Mouse (Mus musculus): Measurements from ENCODE around the gene Runx2.

Gene Runx2

DNA sequence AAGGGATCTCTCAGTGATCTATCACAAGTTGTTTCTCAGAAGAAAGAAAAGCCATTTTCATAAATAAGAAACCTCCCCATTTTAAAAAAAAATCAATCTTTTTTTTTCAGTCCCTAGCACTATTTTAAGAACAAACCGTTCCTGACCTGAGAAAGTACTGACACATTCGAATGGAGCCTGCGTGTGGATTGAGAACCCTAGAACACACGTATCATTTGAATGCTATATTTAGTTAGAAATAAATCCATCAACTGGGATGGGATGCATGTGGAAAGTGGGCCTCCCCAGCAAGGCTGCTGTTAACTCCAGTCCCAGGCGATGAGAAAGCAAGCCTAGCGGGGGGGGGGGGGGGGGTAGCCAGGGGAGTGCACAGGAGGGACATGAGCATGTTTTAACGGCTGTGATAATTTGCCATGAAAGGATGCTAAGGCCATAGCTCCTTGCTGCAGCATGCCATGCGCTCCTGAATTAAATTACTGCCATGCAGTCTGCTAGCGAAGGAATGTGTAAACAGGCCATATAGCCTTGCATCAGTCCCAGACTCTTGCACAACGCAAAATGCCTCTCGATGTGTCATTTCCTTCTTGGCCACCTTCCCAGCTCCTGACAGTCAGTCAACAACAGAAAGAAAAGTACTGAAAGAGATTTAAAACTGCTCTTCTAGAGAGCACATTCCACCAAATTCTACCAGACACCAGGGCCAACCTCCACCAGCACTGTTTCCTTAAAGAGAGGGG, 104.9 kb downstream of the Runx2 start:
- DNase-seq, result no peak

DNA sequence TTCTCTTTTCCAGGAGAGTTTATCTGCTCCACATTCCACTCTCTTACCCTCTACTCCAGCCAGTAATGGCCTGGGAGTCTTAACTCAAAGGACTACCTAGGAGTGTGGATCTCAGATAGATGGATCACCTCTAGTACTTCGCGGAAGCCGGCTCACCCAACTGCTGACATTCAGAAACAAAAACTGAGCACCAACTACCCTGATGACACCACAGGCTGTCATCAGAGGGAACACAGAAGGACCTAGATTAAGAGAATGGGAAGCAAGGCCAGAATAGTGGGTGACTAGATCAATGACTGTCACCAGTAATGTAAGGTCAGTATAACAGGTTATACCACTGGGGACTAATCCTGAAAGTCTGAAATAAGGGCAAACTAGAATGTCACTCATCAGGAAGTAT, 106.6 kb downstream of the Runx2 start:
- no peak for DNase-seq

DNA sequence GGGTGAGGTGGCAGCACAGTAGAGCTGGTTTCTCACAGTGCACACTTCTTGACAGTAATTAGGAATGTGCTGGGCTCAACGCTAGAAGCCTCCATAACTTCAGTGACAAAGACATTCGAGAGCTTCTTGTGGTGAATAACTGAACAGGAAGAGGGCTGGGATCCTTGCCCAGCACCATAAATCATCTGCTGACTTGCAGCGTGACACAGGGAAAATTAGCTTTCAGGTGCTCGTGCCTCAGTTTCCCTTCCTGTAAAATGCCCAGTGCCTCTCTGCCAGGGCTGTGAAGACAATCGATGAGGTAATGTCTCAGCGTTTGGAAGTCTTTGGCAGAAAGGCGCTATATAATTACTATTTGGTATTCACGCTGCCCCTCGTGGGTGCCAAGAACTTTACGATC, 108.1 kb downstream of the Runx2 start:
- no peak for DNase-seq

DNA sequence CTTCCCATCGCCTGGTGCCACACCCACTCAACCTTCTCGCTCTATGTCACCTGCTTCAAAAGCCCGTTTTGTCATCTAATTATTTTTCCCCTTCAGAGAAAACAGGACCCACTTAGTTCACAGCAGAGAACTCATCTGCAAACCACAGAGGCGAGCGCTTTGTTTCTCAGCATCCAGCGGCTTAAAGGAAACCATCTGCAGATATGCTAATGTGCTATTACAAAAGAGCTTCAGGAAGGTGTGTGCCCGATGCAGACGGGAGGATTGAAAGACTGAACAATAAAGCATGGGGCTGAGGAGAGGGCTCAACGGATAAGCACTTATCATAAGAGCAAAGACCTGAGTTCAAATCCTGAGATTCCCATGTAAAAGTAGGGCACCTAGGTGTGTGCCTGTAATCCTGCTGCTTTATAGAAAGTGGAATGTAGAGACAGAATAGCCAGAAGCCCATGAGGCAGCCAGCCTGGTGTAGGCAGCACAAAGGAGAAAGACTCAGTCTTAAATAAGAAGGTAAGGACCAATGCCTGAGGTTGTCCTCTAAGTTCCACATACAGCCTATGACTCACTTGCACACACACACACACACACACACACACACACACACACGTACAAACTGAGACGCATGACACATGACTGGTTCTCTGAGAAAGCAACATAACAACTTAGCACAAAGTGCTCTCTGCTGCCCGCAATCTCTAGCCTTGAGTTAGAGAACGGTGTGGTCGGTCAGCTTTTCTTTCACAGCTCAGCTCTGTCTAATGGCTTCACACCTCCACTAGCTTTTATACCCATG, 111.9 kb downstream of the Runx2 start:
- DNase-seq, result peak; percentile 41

DNA sequence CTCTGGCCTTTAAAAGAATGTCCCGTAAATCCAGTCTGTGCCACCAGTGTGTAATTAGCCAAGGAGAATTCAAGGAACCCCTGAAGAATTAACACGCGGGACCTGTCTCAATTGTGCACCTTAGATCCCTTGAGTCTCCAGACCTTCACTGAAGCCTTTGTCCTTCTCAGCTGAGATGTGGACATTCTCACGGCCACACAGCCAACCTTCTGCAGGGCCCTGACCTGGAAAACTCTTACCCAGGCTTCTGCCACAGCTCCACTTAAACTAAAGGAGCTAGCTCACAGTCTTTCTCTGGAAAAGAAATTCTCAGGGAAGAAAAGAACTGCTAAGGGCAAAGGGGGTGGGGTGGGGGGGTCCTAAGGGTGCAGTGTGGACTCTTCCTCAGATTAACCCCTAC, 113.1 kb downstream of the Runx2 start:
- no peak for DNase-seq

DNA sequence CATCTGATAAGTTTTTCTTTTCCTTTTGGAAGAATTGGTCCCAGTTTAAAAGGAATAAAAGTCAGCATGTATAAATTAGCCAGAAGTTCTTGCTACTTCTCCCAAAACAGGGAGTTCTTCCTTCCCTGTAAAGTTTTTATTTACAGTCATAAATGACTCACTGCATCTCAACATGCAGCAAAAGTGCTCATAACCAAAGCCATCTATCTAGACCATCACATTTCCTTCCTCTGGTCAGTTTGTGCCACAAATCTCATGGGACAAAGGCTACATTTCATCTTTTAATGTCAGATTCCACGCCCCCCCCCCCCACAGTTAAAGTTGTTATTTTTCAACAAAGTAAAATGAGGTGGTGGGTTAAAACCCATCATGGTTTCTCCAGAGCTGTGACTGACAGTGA, 114.3 kb downstream of the Runx2 start:
- no peak for DNase-seq

DNA sequence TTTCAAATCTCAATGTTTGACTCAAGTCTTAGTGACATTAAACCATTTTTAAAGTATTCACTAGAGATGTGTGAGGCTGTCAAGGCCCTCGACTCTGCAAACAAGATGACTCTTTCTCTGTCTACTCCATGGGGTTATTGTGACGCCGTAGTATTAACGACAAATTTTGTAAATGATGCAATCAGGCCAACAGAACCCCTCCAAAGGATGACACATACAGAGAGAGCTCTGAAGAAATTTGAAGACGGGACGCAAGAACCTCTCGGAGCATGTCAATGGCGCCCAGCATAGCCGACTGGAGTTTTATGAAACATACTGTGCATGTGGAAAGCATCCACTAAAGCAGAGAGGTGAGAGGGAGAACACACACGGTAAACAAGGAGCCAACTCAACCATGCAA, 117.5 kb downstream of the Runx2 start:
- DNase-seq, result no peak

DNA sequence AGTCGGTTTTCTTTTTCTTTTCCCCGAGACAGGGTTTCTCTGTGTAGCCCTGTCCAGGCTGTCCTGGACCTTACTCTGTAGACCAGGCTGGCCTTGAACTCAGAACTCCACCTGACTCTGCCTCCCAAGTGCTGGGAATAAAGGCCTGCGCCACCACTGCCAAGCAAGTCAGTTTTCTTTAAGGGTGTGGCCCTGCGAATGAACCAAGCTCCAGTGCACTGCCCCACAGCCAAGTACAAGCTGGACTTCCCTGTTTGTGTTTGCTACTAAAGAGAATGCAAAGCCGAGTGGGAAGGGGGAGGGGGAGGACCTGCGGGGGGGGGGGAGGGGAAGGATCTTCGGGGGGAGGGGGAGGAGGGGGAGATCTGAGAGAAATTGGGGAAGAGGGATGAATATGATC, 121.0 kb downstream of the Runx2 start:
- DNase-seq, result no peak

DNA sequence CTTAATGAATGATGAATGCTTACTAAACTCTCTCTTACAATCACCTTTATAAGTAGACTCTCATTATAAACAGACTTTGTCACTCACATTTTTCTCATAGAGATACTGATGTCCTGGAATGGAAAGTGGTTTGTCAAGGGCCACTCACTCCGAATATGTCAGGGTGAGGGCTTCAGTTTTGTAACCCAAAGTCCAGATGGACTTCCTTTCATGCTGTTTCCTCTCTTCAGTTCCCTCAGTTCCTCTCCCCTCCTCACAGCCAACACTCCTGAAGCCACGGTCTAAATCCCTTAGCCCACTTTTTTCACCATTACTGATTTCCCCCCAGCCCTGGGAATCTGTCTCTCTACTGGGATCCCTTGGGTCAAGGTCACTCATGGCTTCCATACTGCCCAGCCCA, 123.1 kb downstream of the Runx2 start:
- DNase-seq, result no peak

DNA sequence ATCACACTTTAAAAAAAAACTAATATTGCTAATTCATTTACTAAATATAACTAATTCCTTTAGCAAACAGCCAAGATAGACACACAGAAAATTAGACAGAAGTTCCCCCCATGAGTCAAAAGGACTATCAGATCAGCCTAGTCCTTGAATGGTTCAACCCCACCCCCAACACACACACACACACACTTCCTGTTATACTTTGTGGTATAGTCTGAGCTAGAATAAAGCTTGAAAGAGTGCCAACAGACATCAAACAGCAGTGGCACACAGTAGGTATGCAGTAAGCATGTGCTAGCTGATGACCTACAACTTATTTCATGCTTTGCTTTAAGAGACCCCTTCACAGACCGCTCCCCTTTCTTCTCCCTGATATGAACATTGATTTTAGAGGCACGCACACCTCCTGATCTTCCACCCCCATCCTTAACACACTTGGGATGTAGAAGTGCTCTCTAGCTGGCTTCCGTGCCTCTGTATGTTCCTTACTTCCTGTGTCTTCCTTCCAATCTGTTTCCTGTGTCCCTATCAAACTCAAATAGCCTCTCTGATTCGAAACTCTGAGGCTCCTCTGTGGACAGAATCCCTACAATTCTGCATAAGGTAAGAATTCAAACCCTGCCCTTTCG, 124.1 kb downstream of the Runx2 start:
- DNase-seq, result peak; percentile 41

DNA sequence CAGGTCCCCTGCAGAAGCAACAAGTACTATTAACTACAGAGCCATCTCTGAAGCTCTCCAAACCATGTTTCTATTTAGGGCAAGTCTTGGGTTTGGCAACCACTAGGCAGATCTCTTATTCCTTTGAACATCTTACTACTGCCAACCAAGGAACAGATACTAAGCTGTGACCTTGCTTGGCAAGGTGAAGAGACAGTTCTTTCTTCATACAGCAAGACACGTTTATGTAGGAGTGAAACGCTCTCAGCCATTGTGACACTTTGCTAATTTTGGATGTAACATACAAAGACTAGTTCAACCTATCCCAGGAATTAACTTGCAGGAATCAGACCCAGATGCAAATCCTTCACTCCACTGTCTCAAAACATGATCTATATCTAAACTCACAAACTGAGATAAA, 126.3 kb downstream of the Runx2 start:
- no peak for DNase-seq

DNA sequence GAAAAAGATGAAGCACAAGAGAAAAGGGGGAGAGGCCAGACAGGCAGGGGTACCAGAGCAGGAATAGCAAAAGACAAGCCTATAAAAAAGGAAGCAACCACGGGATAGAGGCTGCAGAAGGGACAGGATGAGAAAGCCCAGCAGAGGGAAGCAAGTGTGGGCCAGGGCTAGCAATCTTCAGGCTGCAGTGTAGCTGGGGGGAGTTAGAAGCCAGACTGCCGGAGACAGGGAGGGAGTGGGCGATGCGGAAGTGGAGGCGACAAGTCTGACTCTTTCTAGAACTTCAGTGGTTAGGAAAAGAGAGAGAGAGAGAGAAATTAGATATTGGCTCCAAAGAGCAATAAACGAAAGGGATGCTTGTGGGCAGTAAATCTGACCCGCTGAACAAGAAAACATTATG, 129.1 kb downstream of the Runx2 start:
- DNase-seq, result peak; percentile 28

DNA sequence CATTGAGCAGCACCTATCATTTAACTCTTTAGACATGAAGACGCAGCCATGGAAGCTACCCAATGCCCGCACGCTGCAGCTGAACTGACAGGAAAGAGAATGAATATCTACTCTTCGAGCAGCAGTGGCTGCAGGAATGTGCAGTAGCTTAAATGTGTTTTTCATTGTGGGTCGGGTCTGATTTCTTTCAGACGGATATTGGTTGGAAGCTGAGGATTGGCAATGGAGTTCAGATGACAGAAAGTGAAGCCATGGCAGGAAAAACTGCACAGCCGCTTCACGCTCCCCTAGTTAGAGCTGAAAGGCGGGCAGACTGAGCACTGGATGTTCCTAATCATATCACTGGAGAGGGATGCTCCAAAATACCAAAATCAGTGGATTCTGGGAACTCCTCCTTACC, 131.6 kb downstream of the Runx2 start:
- no peak for DNase-seq

DNA sequence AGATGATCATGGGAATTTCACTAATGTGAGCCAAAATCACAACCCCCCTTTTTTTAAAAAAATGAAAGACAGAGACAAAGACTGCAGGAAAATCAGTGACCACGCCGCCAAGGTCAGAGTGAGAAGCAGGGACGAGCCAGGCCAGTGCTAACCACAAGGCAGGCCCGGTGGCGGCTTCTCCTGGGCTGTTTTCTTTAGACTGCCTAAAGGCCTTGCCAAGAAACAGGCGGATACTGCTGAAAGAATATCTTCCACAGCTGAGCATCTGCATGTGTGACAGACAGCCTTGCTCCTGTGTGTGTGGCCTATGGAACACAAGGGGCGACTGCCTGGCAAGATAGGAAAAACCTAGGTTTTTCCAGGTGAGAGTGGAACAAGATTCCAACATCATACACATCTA, 136.8 kb downstream of the Runx2 start:
- DNase-seq, result no peak

DNA sequence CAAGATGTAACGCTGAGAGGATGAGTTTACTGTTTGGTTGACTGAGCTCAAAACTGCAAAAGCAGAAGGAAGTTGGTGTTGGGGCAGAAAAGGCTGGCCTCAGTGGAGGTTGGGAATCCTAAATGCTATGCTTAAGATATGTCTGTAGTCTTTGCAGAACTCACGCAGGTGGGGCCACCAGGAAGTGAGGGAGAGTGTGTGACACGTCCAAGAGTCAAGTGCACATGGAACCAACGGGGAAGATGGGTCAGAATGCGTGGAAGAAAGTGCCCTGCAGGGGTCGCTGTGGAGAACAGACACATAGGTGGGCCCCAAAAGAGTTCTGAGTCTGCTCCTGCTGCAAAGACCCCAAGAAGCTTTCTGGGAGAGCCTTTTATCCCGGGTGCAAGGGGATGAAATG, 141.8 kb downstream of the Runx2 start:
- peak; percentile 86 for DNase-seq

DNA sequence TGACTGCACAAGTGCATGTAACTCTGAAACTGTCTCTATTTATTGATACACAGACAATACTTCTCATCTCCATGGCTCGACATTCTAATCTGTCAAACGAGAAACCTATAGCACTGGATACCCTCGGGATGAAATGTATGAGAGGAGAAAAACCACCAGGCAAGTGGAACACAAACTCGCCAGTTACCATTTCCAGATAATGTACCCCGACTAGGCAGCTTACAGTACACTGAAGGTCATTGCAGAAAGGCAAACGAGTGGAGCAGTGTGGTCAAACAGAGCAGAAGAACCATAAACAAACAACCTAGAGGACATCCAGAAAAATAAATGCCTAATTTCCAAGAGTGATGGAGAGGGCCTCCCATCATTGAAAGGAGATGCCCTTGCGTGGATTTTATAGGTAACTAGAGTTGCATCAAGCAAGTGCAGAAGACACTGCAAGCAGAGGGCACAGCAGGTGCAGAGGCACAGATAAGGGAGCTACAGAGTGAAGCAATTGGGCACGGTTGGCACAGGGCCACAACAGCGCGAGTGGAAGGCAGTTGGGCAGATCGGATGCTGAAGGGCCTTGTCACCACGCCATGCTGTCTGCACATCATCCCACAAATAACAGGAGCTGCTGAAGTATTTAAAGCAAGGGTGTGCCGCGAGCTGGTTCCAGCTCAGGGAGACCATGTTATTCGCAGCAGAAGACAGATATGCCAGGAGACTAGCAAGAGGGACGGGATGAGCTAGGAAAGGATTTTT, 142.5 kb downstream of the Runx2 start:
- peak; percentile 43 for DNase-seq

DNA sequence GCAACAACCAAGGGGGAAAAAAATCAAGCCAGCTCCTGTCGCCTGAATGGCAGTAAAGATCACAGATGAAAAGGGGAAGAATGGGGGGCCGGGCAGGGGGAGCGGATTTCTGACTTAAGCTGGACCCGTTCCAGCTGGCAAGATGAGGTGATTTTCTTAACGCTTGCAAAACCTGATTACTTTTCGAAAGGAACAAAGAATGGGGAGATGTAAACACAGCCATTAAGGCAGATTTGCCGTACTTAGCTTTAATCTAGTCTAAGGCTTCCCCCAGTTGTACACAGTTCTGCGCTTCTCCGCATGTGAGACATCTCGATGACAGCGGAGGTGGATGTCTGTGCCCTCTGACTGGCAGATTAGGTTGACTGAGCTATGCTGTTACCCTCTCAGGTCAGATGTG, 144.6 kb downstream of the Runx2 start:
- no peak for DNase-seq

DNA sequence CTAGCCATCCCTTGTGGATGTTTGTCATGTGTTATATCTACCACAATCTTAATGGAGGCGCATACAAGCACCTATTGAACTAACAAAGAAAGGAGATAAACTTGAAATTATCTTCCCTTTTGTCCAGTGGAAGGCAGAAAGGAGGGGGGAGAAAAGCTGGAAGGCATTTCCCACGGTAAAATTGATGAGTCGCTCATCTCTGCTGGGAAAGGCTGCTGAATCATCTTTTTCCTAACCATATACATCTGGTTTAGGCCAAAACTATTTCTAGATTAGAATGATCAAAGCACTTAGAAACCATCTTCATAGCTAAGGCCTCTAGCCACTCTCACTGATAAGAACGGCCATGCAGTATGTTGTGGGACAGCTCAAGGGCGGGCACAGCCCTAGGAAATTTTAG, 147.3 kb downstream of the Runx2 start:
- DNase-seq, result no peak

DNA sequence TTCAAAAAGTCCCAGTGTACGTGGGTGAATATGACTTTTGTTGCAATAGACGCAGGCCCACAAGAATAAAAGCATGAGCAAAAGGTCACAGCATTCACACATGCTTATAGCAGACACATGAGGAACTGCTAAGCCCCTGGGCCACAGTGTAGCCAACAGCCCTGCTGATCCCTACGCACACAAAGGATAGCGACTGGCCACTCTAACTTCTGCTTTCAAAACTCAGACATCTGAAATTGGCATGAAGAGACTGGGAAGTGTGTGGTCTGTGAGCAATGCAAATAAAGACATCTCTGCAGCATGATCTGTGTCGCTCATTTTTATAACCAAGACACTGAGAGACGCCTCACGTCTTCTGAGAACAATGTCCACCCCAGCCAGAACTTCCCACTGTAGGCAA, 150.7 kb downstream of the Runx2 start:
- no peak for DNase-seq

DNA sequence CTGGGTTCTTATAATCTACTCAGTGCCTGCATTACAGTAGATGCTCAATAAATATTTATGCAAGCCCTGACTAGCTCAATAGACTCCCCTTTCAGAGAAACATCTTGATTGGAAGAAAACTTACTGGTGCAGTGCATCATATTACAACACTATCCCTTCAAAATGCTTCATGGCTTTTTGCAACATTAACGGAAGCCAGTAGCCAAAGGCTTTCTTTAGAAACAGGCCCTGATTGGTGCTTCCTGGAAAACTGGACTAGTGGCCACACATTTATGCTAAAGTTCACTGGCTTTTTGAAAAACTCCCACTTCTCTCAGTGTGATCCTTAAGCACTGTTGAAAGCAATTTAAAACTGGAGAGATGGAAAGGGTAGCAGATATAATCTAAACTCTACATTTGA, 151.4 kb downstream of the Runx2 start:
- DNase-seq, result no peak

DNA sequence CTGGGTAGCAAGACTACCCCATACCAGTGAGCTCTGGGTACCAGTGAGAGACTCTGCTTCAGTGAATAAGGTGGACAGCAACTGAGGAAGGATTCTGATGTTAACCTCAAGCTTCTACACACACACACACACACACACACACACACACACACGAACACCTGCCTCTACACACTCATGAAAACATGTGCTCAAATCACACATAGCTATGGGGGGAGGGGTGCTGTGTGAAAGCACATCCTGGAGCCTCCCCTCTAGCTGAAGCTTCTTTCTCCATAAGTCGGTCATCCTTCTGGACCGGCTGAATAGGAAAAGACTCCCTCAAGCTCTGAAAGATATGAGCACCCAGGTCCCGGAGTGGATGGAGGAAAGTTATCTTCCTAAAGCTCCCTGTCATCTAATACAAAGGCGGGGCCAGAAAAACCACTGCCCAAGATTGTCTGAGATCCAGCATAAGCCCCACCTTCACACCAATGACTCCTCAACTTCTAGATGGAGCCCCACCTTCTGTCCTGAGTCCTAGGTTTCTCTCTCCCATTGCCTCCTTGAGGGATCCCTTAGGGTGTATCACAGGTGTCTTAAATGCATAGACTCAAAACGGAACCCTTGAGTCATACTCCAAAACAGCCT, 152.4 kb downstream of the Runx2 start:
- DNase-seq, result peak; percentile 55

DNA sequence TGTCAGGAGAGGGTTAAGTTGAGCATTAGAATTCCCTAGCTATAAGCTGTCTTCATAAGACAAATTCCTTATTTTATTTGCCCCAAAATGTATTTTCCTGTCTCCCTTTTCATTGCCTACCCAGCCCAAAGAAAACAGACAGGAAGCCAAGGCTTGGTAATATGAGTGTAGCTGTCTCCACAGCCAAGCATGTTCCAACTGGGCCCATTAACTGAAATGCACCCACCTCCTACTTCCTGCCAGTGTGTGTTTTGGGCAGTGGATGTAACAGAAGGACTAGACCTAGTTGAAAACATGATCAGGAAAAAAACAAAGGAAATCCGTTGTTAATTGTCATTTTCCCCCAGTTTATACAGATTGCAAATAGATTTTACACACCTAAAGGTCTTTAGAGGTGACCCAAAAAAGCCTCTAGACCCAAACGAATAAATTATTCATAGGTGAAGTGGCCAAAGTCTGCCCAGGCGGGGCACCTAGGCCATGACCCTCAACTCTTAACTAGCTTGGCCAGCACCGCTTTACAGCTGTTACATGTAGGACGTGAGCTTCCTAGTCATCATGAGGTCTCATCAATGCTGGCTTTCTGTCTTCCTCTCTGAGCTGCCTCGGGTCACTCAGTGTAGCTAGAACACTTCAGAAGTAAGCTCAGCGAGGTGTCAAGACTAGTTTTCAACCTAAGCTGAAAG, 154.3 kb downstream of the Runx2 start:
- no peak for DNase-seq

All from thymus, postnatal 4 days (tissue).